Mouse (Mus musculus) midbrain, embryonic 16.5 days (tissue): ENCODE data around the gene Twist1. TPM values are rescaled to one million over a fixed set of nuclear protein-coding genes. Genes with fewer than 3 reads are reported as not detected.

Source experiments
- ATAC-seq: fragments of 200-750 bp; cut with Nextera tagmentation; 2 replicates; pipeline ENCODE4 v1.8.0; 2017; ENCODE audit warnings: moderate TSS enrichment
- H3K27ac ChIP-seq: fragments of 300-500 bp; sonication (generic); 2 replicates; pipeline ENCODE4 v1.5.1; 2014; ENCODE audit warnings: mild to moderate bottlenecking, low read length, mixed read lengths
- H3K27me3 ChIP-seq: fragments of 300-500 bp; sonication (generic); 2 replicates; pipeline ENCODE4 v1.6.1; 2014; ENCODE audit warnings: low read depth, low read length, mixed read lengths; ENCODE audit not compliant: control insufficient read depth, insufficient read depth
- H3K36me3 ChIP-seq: fragments of 300-500 bp; sonication (generic); 2 replicates; pipeline ENCODE4 v1.6.1; 2014; ENCODE audit warnings: mild to moderate bottlenecking, low read length, moderate library complexity, mixed read lengths; ENCODE audit not compliant: control insufficient read depth, insufficient read depth
- H3K4me1 ChIP-seq: fragments of 300-500 bp; sonication (generic); 2 replicates; pipeline ENCODE4 v1.6.1; 2014; ENCODE audit warnings: mild to moderate bottlenecking, low read length, mixed read lengths; ENCODE audit not compliant: control insufficient read depth, insufficient read depth
- H3K4me2 ChIP-seq: fragments of 300-500 bp; sonication (generic); 2 replicates; pipeline ENCODE4 v1.6.1; 2014; ENCODE audit warnings: mild to moderate bottlenecking, low read length, mixed read lengths
- H3K4me3 ChIP-seq: fragments of 300-500 bp; sonication (generic); 2 replicates; pipeline ENCODE4 v1.5.1; 2014; ENCODE audit warnings: low read depth, mild to moderate bottlenecking, low read length, moderate library complexity, mixed read lengths
- H3K9ac ChIP-seq: fragments of 300-500 bp; sonication (generic); 2 replicates; pipeline ENCODE4 v1.6.1; 2014; ENCODE audit warnings: low read depth, low read length, mixed read lengths
- H3K9me3 ChIP-seq: fragments of 300-500 bp; sonication (generic); replicated peaks from 2 replicates; pipeline ENCODE4 v1.6.1; 2014; ENCODE audit warnings: mild to moderate bottlenecking, low read length, mixed read lengths; ENCODE audit not compliant: control insufficient read depth, poor library complexity, severe bottlenecking
- WGBS: fragments of 180-500 bp; shearing (Covaris S2); extraction: QIAGEN DNeasy Blood & Tissue Kit; methylation state at CpG from one replicate; pipeline ENCODE4 v1.1.7; 2014; 5-methylcytosine and 5-hydroxymethylcytosine counted together
- polyA plus RNA-seq: library from polyadenylated mRNA; unstranded; fragments of >200 nt; fragmentation: Nextera tagmentation; extraction: Ambion mirVana; gene quantifications from 2 replicates; pipeline ENCODE4 v1.2.1, GENCODE M21; 2015

Gene Twist1
- polyA plus RNA-seq, 1 experiment from 2014 or later: 0.69 TPM

- Histone ChIP-seq H3K4me3 (no peak overlapping the region), H3K36me3 (no peaks in the 10 kb centered on the region), H3K4me2 (no peak overlapping the region), H3K4me1 (no peaks in the 10 kb centered on the region), H3K9me3 (no peaks in the 10 kb centered on the region), H3K27me3 (no peaks in the 10 kb centered on the region), H3K9ac (no peak overlapping the region), H3K27ac (no peak overlapping the region)
- ATAC-seq: no peak
- WGBS: 89% methylated on average over 3 of the region's 3 CpGs
These were observed 35.7 kb downstream of the Twist1 start for GRCm38 (mm10) chr12:33993127-33993526.

Other genes starting within 250 kb of the Twist1 start
- 0.43 and 1.3 TPM in 2 replicates for gene Ferd3l, start 29.2 kb upstream of the Twist1 start, polyA plus RNA-seq